In the genomic region with DNA sequence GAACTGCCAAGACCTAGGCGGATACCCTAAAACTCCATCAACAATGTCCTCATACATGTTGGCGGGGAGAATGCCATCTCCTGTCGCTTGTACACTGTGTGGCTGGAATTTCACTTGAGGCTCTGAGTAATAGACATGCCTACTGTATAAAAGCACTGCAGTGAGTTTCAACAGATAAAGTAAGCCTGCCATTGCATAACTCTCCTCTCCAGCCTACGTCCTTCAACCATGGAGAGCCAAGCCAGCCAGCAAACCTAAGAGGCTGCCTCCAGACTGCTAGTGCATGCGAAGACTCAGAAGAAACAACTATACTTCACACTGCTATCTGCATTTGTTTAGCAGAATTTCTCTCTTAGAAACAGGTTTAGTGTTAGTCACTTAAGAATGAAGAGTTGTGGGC, we compare ENCODE assay signal across 15 mouse cellular contexts.
DNase-seq lines count a peak whose midpoint lies in the region; ATAC-seq and TF ChIP-seq lines count a peak whose summit lies in the region.
"Had no signal": no experiment of that assay in that cellular context is flagged by ENCODE, and none has a peak within 500 bp of the region (broad histone marks: within the 10 kb centered on the region; RNA-seq: fewer than 3 reads in every experiment).

No protein-coding gene starts in this region.

- no peaks in the 10 kb centered on the region for H3K79me2 ChIP-seq in heart, adult 2 months (replicated peaks; ENCODE audit: control insufficient read depth, insufficient read depth, low read length)

- H3K4me2 ChIP-seq in heart, embryonic 12.5 days, result no peak overlapping the region
- H3K4me2 ChIP-seq: embryonic facial prominence, embryonic 13.5 days; limb, embryonic 15.5 days; midbrain, embryonic 15.5 days had no signal

- 78% methylated on average over 5 of the region's 5 CpGs for WGBS in heart, adult 2 months
- 85% methylated on average over 5 of the region's 5 CpGs for WGBS in heart, embryonic 12.5 days

- H3K27me3 ChIP-seq in heart, adult 2 months (ENCODE audit: control insufficient read depth, insufficient read depth, low read length), result no peaks in the 10 kb centered on the region
- H3K27me3 ChIP-seq in heart, embryonic 12.5 days (replicated peaks), result no peaks in the 10 kb centered on the region
- H3K27me3 ChIP-seq: embryonic facial prominence, embryonic 13.5 days; limb, embryonic 15.5 days; megakaryocyte, embryonic 14.5 days; midbrain, embryonic 15.5 days had no signal

- peaks cover 4% of the 10 kb centered on the region for H3K4me1 ChIP-seq in heart, adult 2 months (ENCODE audit: control insufficient read depth, insufficient read depth, low read length)
- H3K4me1 ChIP-seq in heart, embryonic 12.5 days (replicated peaks), result peaks cover 29% of the 10 kb centered on the region
- H3K4me1 ChIP-seq: embryonic facial prominence, embryonic 13.5 days; limb, embryonic 15.5 days; midbrain, embryonic 15.5 days had no signal

- TF ChIP-seq EP300 in heart, adult 2 months (IDR thresholded peaks at IDR 0.05; ENCODE audit: insufficient read depth, low read depth, low read length), result no peak

- DNase-seq in heart, adult 2 months, result no peak
- peak; percentile 30 for DNase-seq in adrenal gland, postnatal 14 days
- DNase-seq in lung, postnatal 4 days, result peak; percentile 30 to 64
- DNase-seq in kidney, postnatal 10 days, result no peak
- no peak for DNase-seq in right cerebral cortex, postnatal 4 days
- DNase-seq: cerebellum, adult 8-10 months; retina, postnatal 1 day; thymus, adult 2 months had no signal

- TF ChIP-seq POLR2A in heart, adult 2 months (IDR thresholded peaks at IDR 0.05; ENCODE audit: insufficient read depth, low read depth, low read length), result no peak

- no peak for TF ChIP-seq CTCF in heart, adult 2 months (IDR thresholded peaks at IDR 0.05)

- ATAC-seq in heart, embryonic 12.5 days (ENCODE audit: insufficient number of reproducible peaks, low FRiP score), result no peak
- ATAC-seq in granulocyte monocyte progenitor cell, adult 5-6 weeks (replicated peaks; ENCODE audit: poor library complexity, severe bottlenecking), result peak; percentile 56
- ATAC-seq: midbrain, embryonic 15.5 days had no signal

- peak overlapping the region; percentile 73 for H3K27ac ChIP-seq in heart, adult 2 months
- no peak overlapping the region for H3K27ac ChIP-seq in heart, embryonic 12.5 days (ENCODE audit: poor library complexity, severe bottlenecking)
- H3K27ac ChIP-seq: embryonic facial prominence, embryonic 13.5 days; limb, embryonic 15.5 days; midbrain, embryonic 15.5 days had no signal

- H3K9ac ChIP-seq in heart, adult 2 months (ENCODE audit: low read depth, low read length), result no peak overlapping the region
- H3K9ac ChIP-seq in heart, embryonic 12.5 days, result no peak overlapping the region
- H3K9ac ChIP-seq: embryonic facial prominence, embryonic 13.5 days; limb, embryonic 15.5 days; midbrain, embryonic 15.5 days had no signal

- H3K4me3 ChIP-seq in heart, adult 2 months, result no peak overlapping the region
- H3K4me3 ChIP-seq in heart, embryonic 12.5 days, result no peak overlapping the region
- H3K4me3 ChIP-seq: embryonic facial prominence, embryonic 13.5 days; hindbrain, embryonic 10.5 days; limb, embryonic 15.5 days; megakaryocyte, embryonic 14.5 days; midbrain, embryonic 15.5 days had no signal

- intact Hi-C loops in heart, adult 2 months (cut with DNase I), result loop anchor here (10.0 kb wide), 1 partner anchor 248 kb away; no protein-coding TSS in a partner anchor

- H3K36me3 ChIP-seq in heart, adult 2 months (ENCODE audit: control insufficient read depth, insufficient read depth, low read length), result peaks cover 11% of the 10 kb centered on the region
- H3K36me3 ChIP-seq in heart, embryonic 12.5 days, result peaks cover 30% of the 10 kb centered on the region

- peaks cover 4% of the 10 kb centered on the region; the same call in 1 of the 2 replicates for H3K9me3 ChIP-seq in heart, embryonic 12.5 days (replicated peaks)
- H3K9me3 ChIP-seq: embryonic facial prominence, embryonic 13.5 days; hindbrain, embryonic 10.5 days; limb, embryonic 15.5 days; megakaryocyte, embryonic 14.5 days; midbrain, embryonic 15.5 days had no signal

Comparison
In these comparisons a context has a peak if more than half of its experiments do, and no peak if none do; other contexts are left out.
1. DNase-seq: peak in adrenal gland, postnatal 14 days (single experiment) and lung, postnatal 4 days (2 of 2); none in heart, adult 2 months (0 of 2), kidney, postnatal 10 days (single experiment) and right cerebral cortex, postnatal 4 days (single experiment).